Mouse (Mus musculus): Measurements from ENCODE around the gene Zfp616. TPM values are rescaled to one million over a fixed set of nuclear protein-coding genes. Genes with fewer than 3 reads are reported as not detected.

Zfp616 gene
- not detected in 2 replicates for total RNA-seq (2021)
- long read RNA-seq = 0 reads

- no peak for DNase-seq
Observed at GRCm38 (mm10) chr11:74069655-74070054, at the start of gene Zfp616. Gene Zfp616, plus strand, starts transcription at chr11:74069955.

- no peak for DNase-seq
Observed at GRCm38 (mm10) chr11:74051347-74051746, 18.4 kb upstream of the Zfp616 start.

- DNase-seq = no peak
Observed at GRCm38 (mm10) chr11:74056451-74056850, 13.3 kb upstream of the Zfp616 start, which contains the start of the genes Olfr139 and Olfr399. Gene Olfr139, minus strand, starts transcription at chr11:74056551. Gene Olfr399, minus strand, starts transcription at chr11:74056615.

GRCm38 (mm10) chr11:74100724-74101123, 31.0 kb downstream of the Zfp616 start:
- no peak for DNase-seq

GRCm38 (mm10) chr11:74101507-74101906, 31.8 kb downstream of the Zfp616 start:
- DNase-seq = no peak

- DNase-seq = no peak
Observed at GRCm38 (mm10) chr11:74105066-74105465, 35.3 kb downstream of the Zfp616 start.

- DNase-seq = no peak
Observed at GRCm38 (mm10) chr11:74113412-74113811, 43.7 kb downstream of the Zfp616 start, which contains the start of gene Olfr401. Gene Olfr401, plus strand, starts transcription at chr11:74113712.

Other genes with a start within 250 kb of the Zfp616 start
- not detected in 2 replicates for gene Olfr393, start 218.5 kb upstream of the Zfp616 start, total RNA-seq (2021)
- not detected in 2 replicates for gene Olfr394, start 179.2 kb upstream of the Zfp616 start, total RNA-seq (2021)
- gene Olfr395, start 160.7 kb upstream of the Zfp616 start, total RNA-seq (2021) = not detected in 2 replicates
- not detected in 2 replicates for gene Olfr23, start 133.3 kb upstream of the Zfp616 start, total RNA-seq (2021)
- not detected in 2 replicates for gene Olfr397, start 109.1 kb upstream of the Zfp616 start, total RNA-seq (2021)
- not detected in 2 replicates for gene Olfr398, start 79.5 kb upstream of the Zfp616 start, total RNA-seq (2021)
- not detected in 2 replicates for gene Olfr139, start 13.4 kb upstream of the Zfp616 start, total RNA-seq (2021)
- not detected in 2 replicates for gene Olfr399, start 13.3 kb upstream of the Zfp616 start, total RNA-seq (2021)
- not detected in 2 replicates for gene Olfr401, start 43.8 kb downstream of the Zfp616 start, total RNA-seq (2021)
- not detected in 2 replicates for gene Olfr402, start 83.6 kb downstream of the Zfp616 start, total RNA-seq (2021)
- not detected in 2 replicates for gene Olfr403, start 116.3 kb downstream of the Zfp616 start, total RNA-seq (2021)
- not detected in 2 replicates for gene Olfr43, start 141.4 kb downstream of the Zfp616 start, total RNA-seq (2021)
- gene Olfr406, start 189.9 kb downstream of the Zfp616 start, total RNA-seq (2021) = not detected in 2 replicates
- not detected in 2 replicates for gene Olfr59, start 213.8 kb downstream of the Zfp616 start, total RNA-seq (2021)

Measured in adrenal gland, postnatal 25 days (tissue).